Mouse (Mus musculus): ENCODE results near the gene Ccdc181.

GRCm38 (mm10) chr1:164252551-164252950 is 22.8 kb upstream of the Ccdc181 start:
- TF ChIP-seq CTCF (conservative IDR thresholded peaks at IDR 0.05; ENCODE audit: low read length) (no peak), NANOG (IDR thresholded peaks at IDR 0.05; ENCODE audit: borderline replicate concordance, low read length) (no peak), POU5F1 (IDR thresholded peaks at IDR 0.05; ENCODE audit: borderline replicate concordance, low read length) (no peak)
